Mouse (Mus musculus): ENCODE results near the gene Ctps. TPM values are rescaled to one million over a fixed set of nuclear protein-coding genes. Genes with fewer than 3 reads are reported as not detected.

The Ctps gene
- polyA plus RNA-seq, 1 experiment = 130 TPM

DNA sequence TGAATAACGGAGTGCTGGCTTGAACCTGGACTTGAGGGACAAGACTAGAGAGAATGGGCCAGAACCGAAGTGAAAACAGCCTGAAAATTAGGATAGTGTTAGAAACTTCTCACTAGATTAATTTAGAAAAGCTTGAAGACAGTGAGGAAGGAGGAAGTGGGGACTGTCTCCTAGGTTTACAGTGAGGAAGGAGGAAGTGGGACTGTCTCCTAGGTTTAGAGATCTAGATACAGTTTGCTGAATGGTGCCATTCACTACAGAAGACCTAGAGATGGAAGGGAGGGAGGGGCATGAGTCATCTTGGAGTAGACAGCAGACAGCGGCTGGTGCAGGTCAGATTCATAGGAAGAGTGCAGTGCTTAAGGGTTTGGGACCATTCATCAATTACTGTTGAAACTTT is 47.0 kb downstream of the Ctps start:
- TF ChIP-seq CTCF (IDR thresholded peaks at IDR 0.05; ENCODE audit: low read depth, low read length) = no peak
- no peak for TF ChIP-seq EP300 (IDR thresholded peaks at IDR 0.05; ENCODE audit: insufficient read depth, low read depth, low read length)
- no peak for TF ChIP-seq POLR2A (IDR thresholded peaks at IDR 0.05; ENCODE audit: insufficient read depth, low read length)
- no peaks in the 10 kb centered on the region for H3K4me1 ChIP-seq (ENCODE audit: control insufficient read depth, insufficient read depth, low read length)
- H3K36me3 ChIP-seq (ENCODE audit: control insufficient read depth, insufficient read depth, low read length, poor library complexity, severe bottlenecking) = no peaks in the 10 kb centered on the region; the same call in 1 of the 2 replicates
- H3K9me3 ChIP-seq (replicated peaks; ENCODE audit: control insufficient read depth, insufficient read depth, low read length, poor library complexity, severe bottlenecking) = no peaks in the 10 kb centered on the region
- H3K27ac ChIP-seq (ENCODE audit: insufficient read depth, low read length) = no peak overlapping the region
- no peak overlapping the region for H3K4me3 ChIP-seq (ENCODE audit: low read depth, low read length)
- H3K27me3 ChIP-seq (ENCODE audit: control insufficient read depth, insufficient read depth, low read length, poor library complexity, severe bottlenecking) = no peaks in the 10 kb centered on the region
- no peak overlapping the region for H3K9ac ChIP-seq (ENCODE audit: low read depth, poor library complexity, severe bottlenecking)

DNA sequence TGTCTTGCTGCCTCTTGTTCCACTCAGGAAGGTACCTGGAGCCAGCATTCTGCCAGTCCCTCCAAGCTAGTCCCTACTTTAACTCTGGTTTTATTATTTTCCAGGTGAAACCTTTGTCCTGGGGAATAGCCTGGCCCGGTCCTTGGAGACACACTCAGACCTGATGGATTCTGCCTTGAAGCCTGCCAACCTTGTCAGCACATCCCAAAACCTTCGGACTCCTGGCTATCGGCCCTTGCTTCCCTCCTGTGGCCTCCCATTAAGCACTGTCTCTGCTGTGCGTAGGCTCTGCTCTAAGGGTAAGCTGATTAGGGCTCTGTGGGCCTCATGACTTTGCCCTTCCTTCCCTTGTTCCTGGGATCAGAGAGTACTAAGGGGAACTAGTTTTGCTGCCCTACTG is 47.7 kb downstream of the Ctps start:
- no peak overlapping the region for H3K9ac ChIP-seq (ENCODE audit: low read depth, poor library complexity, severe bottlenecking)
- no peak overlapping the region for H3K4me3 ChIP-seq (ENCODE audit: low read depth, low read length)
- no peaks in the 10 kb centered on the region for H3K4me1 ChIP-seq (ENCODE audit: control insufficient read depth, insufficient read depth, low read length)
- H3K27ac ChIP-seq (ENCODE audit: insufficient read depth, low read length) = no peak overlapping the region
- H3K27me3 ChIP-seq (ENCODE audit: control insufficient read depth, insufficient read depth, low read length, poor library complexity, severe bottlenecking) = no peaks in the 10 kb centered on the region
- no peaks in the 10 kb centered on the region; the same call in 1 of the 2 replicates for H3K36me3 ChIP-seq (ENCODE audit: control insufficient read depth, insufficient read depth, low read length, poor library complexity, severe bottlenecking)
- TF ChIP-seq EP300 (IDR thresholded peaks at IDR 0.05; ENCODE audit: insufficient read depth, low read depth, low read length) = no peak
- TF ChIP-seq POLR2A (IDR thresholded peaks at IDR 0.05; ENCODE audit: insufficient read depth, low read length) = no peak
- no peak for TF ChIP-seq CTCF (IDR thresholded peaks at IDR 0.05; ENCODE audit: low read depth, low read length)
- H3K9me3 ChIP-seq (replicated peaks; ENCODE audit: control insufficient read depth, insufficient read depth, low read length, poor library complexity, severe bottlenecking) = no peaks in the 10 kb centered on the region

DNA sequence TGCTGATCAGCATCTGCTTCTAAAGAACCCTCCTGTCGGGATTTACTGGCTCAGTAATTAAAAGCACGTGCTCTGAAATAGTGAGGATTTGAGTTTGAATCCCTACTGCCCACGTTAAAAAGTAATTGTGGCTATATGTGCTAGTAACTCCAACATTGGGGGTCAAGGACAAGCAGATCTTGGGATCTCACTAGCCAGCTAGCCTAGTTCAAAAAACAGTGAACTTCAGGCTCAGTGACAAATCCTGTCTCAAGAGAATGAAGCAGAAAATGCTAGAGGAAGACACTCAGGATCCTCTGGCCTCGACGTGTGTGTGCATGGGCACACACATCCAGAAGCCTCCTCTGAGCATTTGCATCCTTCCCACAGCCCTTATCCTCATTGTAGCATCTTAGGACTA is 48.3 kb downstream of the Ctps start:
- TF ChIP-seq EP300 (IDR thresholded peaks at IDR 0.05; ENCODE audit: insufficient read depth, low read depth, low read length) (no peak), CTCF (IDR thresholded peaks at IDR 0.05; ENCODE audit: low read depth, low read length) (no peak), POLR2A (IDR thresholded peaks at IDR 0.05; ENCODE audit: insufficient read depth, low read length) (no peak)

DNA sequence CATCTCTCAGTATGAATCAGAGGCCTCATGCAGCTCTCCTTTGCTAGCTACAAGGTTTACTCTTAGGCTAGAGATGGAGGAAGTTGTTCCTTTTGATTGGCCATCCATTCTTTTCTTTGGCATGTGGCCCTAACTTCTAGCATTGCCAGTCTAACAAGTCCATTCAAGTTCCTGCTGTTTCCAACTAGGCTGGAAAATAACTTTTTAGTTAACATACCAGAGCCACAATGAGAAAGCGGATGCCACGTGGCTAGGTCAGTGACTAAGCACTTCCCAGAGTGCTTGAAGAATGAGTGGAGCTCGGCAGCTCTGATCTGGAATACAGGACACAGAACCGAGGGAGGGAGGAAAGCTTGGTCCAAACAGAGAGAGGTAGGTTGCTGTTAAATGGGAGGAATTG is 52.7 kb downstream of the Ctps start:
- Histone ChIP-seq H3K4me3 (ENCODE audit: low read depth, low read length) (no peak overlapping the region), H3K27ac (ENCODE audit: insufficient read depth, low read length) (peak overlapping the region; percentile 75), H3K4me1 (ENCODE audit: control insufficient read depth, insufficient read depth, low read length) (peaks cover 3% of the 10 kb centered on the region), H3K27me3 (ENCODE audit: control insufficient read depth, insufficient read depth, low read length, poor library complexity, severe bottlenecking) (no peaks in the 10 kb centered on the region), H3K9me3 (replicated peaks; ENCODE audit: control insufficient read depth, insufficient read depth, low read length, poor library complexity, severe bottlenecking) (no peaks in the 10 kb centered on the region), H3K9ac (ENCODE audit: low read depth, poor library complexity, severe bottlenecking) (no peak overlapping the region), H3K36me3 (ENCODE audit: control insufficient read depth, insufficient read depth, low read length, poor library complexity, severe bottlenecking) (no peaks in the 10 kb centered on the region; the same call in 1 of the 2 replicates)
- no peak for TF ChIP-seq POLR2A (IDR thresholded peaks at IDR 0.05; ENCODE audit: insufficient read depth, low read length)
- no peak for TF ChIP-seq EP300 (IDR thresholded peaks at IDR 0.05; ENCODE audit: insufficient read depth, low read depth, low read length)
- no peak for TF ChIP-seq CTCF (IDR thresholded peaks at IDR 0.05; ENCODE audit: low read depth, low read length)

More for the DNA sequence above, 48.3 kb downstream of the Ctps start:
- Histone ChIP-seq H3K9ac (ENCODE audit: low read depth, poor library complexity, severe bottlenecking) (no peak overlapping the region), H3K4me1 (ENCODE audit: control insufficient read depth, insufficient read depth, low read length) (peaks cover 2% of the 10 kb centered on the region), H3K9me3 (replicated peaks; ENCODE audit: control insufficient read depth, insufficient read depth, low read length, poor library complexity, severe bottlenecking) (no peaks in the 10 kb centered on the region), H3K4me3 (ENCODE audit: low read depth, low read length) (no peak overlapping the region), H3K27ac (ENCODE audit: insufficient read depth, low read length) (no peak overlapping the region), H3K27me3 (ENCODE audit: control insufficient read depth, insufficient read depth, low read length, poor library complexity, severe bottlenecking) (no peaks in the 10 kb centered on the region), H3K36me3 (ENCODE audit: control insufficient read depth, insufficient read depth, low read length, poor library complexity, severe bottlenecking) (no peaks in the 10 kb centered on the region; the same call in 1 of the 2 replicates)

DNA sequence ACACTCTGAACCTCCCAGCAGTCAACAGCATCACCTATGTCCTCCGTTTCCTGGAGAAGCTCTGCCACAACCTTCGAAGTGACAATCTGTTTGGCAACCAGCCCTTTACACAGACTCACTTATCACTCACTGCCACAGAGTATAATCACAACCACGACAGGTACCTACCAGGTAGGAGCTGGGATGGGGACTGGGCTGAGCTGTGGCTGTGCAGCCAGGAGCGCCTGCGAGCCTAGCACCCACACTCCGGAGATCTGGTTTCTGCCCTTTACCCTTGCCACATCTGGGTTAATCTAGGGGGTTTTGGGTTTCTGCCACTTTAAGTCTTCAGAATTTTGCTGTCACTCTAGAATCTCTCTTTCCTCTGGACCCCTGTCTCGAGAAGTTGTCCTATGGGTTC is 53.2 kb downstream of the Ctps start:
- Histone ChIP-seq H3K36me3 (ENCODE audit: control insufficient read depth, insufficient read depth, low read length, poor library complexity, severe bottlenecking) (no peaks in the 10 kb centered on the region; the same call in 1 of the 2 replicates), H3K27ac (ENCODE audit: insufficient read depth, low read length) (peak overlapping the region; percentile 75), H3K9me3 (replicated peaks; ENCODE audit: control insufficient read depth, insufficient read depth, low read length, poor library complexity, severe bottlenecking) (no peaks in the 10 kb centered on the region), H3K4me3 (ENCODE audit: low read depth, low read length) (no peak overlapping the region), H3K9ac (ENCODE audit: low read depth, poor library complexity, severe bottlenecking) (no peak overlapping the region), H3K4me1 (ENCODE audit: control insufficient read depth, insufficient read depth, low read length) (peaks cover 3% of the 10 kb centered on the region), H3K27me3 (ENCODE audit: control insufficient read depth, insufficient read depth, low read length, poor library complexity, severe bottlenecking) (no peaks in the 10 kb centered on the region)
- TF ChIP-seq CTCF (IDR thresholded peaks at IDR 0.05; ENCODE audit: low read depth, low read length) = no peak
- no peak for TF ChIP-seq POLR2A (IDR thresholded peaks at IDR 0.05; ENCODE audit: insufficient read depth, low read length)
- TF ChIP-seq EP300 (IDR thresholded peaks at IDR 0.05; ENCODE audit: insufficient read depth, low read depth, low read length) = no peak

DNA sequence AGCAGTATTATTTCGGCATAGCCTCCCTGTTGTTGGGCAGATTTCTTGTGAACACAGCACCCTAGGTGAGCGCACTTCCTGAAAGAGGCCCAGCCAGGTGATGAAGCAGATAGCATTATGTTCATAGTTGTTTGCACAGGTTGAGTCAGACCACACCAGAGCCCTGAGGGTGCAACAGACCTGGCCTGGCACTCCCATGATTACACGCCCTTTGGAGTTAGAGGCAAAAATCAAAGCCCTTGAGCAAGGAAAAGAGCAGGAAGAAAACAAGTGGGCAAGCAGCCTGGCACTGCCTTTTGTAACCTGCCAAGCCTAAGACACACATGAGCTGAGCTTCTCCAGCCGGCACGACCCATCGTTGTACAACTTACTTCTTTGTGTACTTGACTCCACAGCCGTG is 53.6 kb downstream of the Ctps start:
- Histone ChIP-seq H3K4me3 (ENCODE audit: low read depth, low read length) (no peak overlapping the region), H3K9me3 (replicated peaks; ENCODE audit: control insufficient read depth, insufficient read depth, low read length, poor library complexity, severe bottlenecking) (no peaks in the 10 kb centered on the region), H3K27ac (ENCODE audit: insufficient read depth, low read length) (no peak overlapping the region), H3K27me3 (ENCODE audit: control insufficient read depth, insufficient read depth, low read length, poor library complexity, severe bottlenecking) (no peaks in the 10 kb centered on the region), H3K9ac (ENCODE audit: low read depth, poor library complexity, severe bottlenecking) (no peak overlapping the region), H3K36me3 (ENCODE audit: control insufficient read depth, insufficient read depth, low read length, poor library complexity, severe bottlenecking) (no peaks in the 10 kb centered on the region; the same call in 1 of the 2 replicates), H3K4me1 (ENCODE audit: control insufficient read depth, insufficient read depth, low read length) (peaks cover 3% of the 10 kb centered on the region)
- TF ChIP-seq EP300 (IDR thresholded peaks at IDR 0.05; ENCODE audit: insufficient read depth, low read depth, low read length) (no peak), POLR2A (IDR thresholded peaks at IDR 0.05; ENCODE audit: insufficient read depth, low read length) (no peak), CTCF (IDR thresholded peaks at IDR 0.05; ENCODE audit: low read depth, low read length) (no peak)

Data from ES-Bruce4 (cell line).